Mouse (Mus musculus): Measurements from ENCODE around the gene Zcchc8. TPM values are rescaled to one million over a fixed set of nuclear protein-coding genes. Genes with fewer than 3 reads are reported as not detected.

The Zcchc8 gene
- polyA plus RNA-seq, 1 experiment from 2014 or later, result 97.3 TPM

GRCm38 (mm10) chr5:123679546-123680263 is 41.2 kb downstream of the Zcchc8 start:
- Histone ChIP-seq H3K9me3 (no peaks in the 10 kb centered on the region), H3K4me2 (replicated peaks) (no peak overlapping the region), H3K4me1 (peaks cover 23% of the 10 kb centered on the region), H3K36me3 (0 out of 2 replicates have a peak, but pooled peaks cover 6% of the 10 kb centered on the region), H3K27me3 (no peaks in the 10 kb centered on the region), H3K27ac (replicated peaks) (no peak overlapping the region), H3K4me3 (no peak overlapping the region), H3K9ac (replicated peaks) (no peak overlapping the region)
- 53% methylated on average over 5 of the region's 5 CpGs for WGBS
- ATAC-seq (ENCODE audit: low FRiP score, low read depth), result no peak

- Histone ChIP-seq H3K27ac (replicated peaks) (no peak overlapping the region), H3K4me2 (replicated peaks) (no peak overlapping the region), H3K36me3 (0 out of 2 replicates have a peak, but pooled peaks cover 6% of the 10 kb centered on the region), H3K4me1 (peaks cover 25% of the 10 kb centered on the region), H3K9me3 (no peaks in the 10 kb centered on the region), H3K4me3 (no peak overlapping the region), H3K9ac (replicated peaks) (no peak overlapping the region), H3K27me3 (no peaks in the 10 kb centered on the region)
- 81% methylated on average over 3 of the region's 3 CpGs for WGBS
- ATAC-seq (ENCODE audit: low FRiP score, low read depth), result no peak
These were observed 41.8 kb downstream of the Zcchc8 start for GRCm38 (mm10) chr5:123679106-123679505.

GRCm38 (mm10) chr5:123675717-123676116 is 45.2 kb downstream of the Zcchc8 start:
- H3K4me2 ChIP-seq (replicated peaks), result no peak overlapping the region
- no peak overlapping the region for H3K4me3 ChIP-seq
- ATAC-seq (ENCODE audit: low FRiP score, low read depth), result no peak
- 0 out of 2 replicates have a peak, but pooled peaks cover 6% of the 10 kb centered on the region for H3K36me3 ChIP-seq
- 0 out of 2 replicates have a peak, but pooled peaks cover 14% of the 10 kb centered on the region for H3K4me1 ChIP-seq
- 91% methylated on average over 9 of the region's 9 CpGs for WGBS
- no peak overlapping the region for H3K27ac ChIP-seq (replicated peaks)
- H3K27me3 ChIP-seq, result no peaks in the 10 kb centered on the region
- H3K9me3 ChIP-seq, result no peaks in the 10 kb centered on the region
- H3K9ac ChIP-seq (replicated peaks), result no peak overlapping the region

GRCm38 (mm10) chr5:123675221-123675620 is 45.7 kb downstream of the Zcchc8 start:
- no peak overlapping the region for H3K4me2 ChIP-seq (replicated peaks)
- H3K36me3 ChIP-seq, result 0 out of 2 replicates have a peak, but pooled peaks cover 6% of the 10 kb centered on the region
- 73% methylated on average over 3 of the region's 3 CpGs for WGBS
- H3K4me1 ChIP-seq, result 0 out of 2 replicates have a peak, but pooled peaks cover 12% of the 10 kb centered on the region
- no peak overlapping the region for H3K4me3 ChIP-seq
- no peak for ATAC-seq (ENCODE audit: low FRiP score, low read depth)
- no peaks in the 10 kb centered on the region for H3K27me3 ChIP-seq
- H3K27ac ChIP-seq (replicated peaks), result no peak overlapping the region
- no peaks in the 10 kb centered on the region for H3K9me3 ChIP-seq
- H3K9ac ChIP-seq (replicated peaks), result no peak overlapping the region

- Histone ChIP-seq H3K27me3 (no peaks in the 10 kb centered on the region), H3K36me3 (peaks cover 3% of the 10 kb centered on the region; the same call in 1 of the 2 replicates), H3K4me2 (replicated peaks) (no peak overlapping the region), H3K4me3 (no peak overlapping the region), H3K9ac (replicated peaks) (no peak overlapping the region), H3K27ac (replicated peaks) (no peak overlapping the region), H3K4me1 (0 out of 2 replicates have a peak, but pooled peaks cover 11% of the 10 kb centered on the region), H3K9me3 (no peaks in the 10 kb centered on the region)
- no peak for ATAC-seq (ENCODE audit: low FRiP score, low read depth)
- 58% methylated on average over 3 of the region's 3 CpGs for WGBS
These were observed 49.5 kb downstream of the Zcchc8 start for GRCm38 (mm10) chr5:123671473-123671820.

- Histone ChIP-seq H3K27ac (replicated peaks) (no peak overlapping the region), H3K9ac (replicated peaks) (no peak overlapping the region)
- WGBS, result 47% methylated on average over 14 of the region's 14 CpGs
These were observed 50.0 kb downstream of the Zcchc8 start for GRCm38 (mm10) chr5:123670800-123671472.

GRCm38 (mm10) chr5:123669991-123670799 is 50.7 kb downstream of the Zcchc8 start:
- H3K9ac ChIP-seq (replicated peaks), result no peak overlapping the region
- 80% methylated on average over 9 of the region's 9 CpGs for WGBS
- H3K4me2 ChIP-seq (replicated peaks), result no peak overlapping the region
- no peaks in the 10 kb centered on the region for H3K9me3 ChIP-seq
- ATAC-seq (ENCODE audit: low FRiP score, low read depth), result no peak
- no peak overlapping the region for H3K27ac ChIP-seq (replicated peaks)
- no peak overlapping the region for H3K4me3 ChIP-seq
- peaks cover 3% of the 10 kb centered on the region; the same call in 1 of the 2 replicates for H3K36me3 ChIP-seq
- H3K4me1 ChIP-seq, result 0 out of 2 replicates have a peak, but pooled peaks cover 11% of the 10 kb centered on the region
- H3K27me3 ChIP-seq, result no peaks in the 10 kb centered on the region

More at GRCm38 (mm10) chr5:123670800-123671472, 50.0 kb downstream of the Zcchc8 start:
- peaks cover 3% of the 10 kb centered on the region; the same call in 1 of the 2 replicates for H3K36me3 ChIP-seq
- 0 out of 2 replicates have a peak, but pooled peaks cover 11% of the 10 kb centered on the region for H3K4me1 ChIP-seq
- no peak for ATAC-seq (ENCODE audit: low FRiP score, low read depth)
- no peaks in the 10 kb centered on the region for H3K27me3 ChIP-seq
- H3K4me3 ChIP-seq, result no peak overlapping the region
- no peak overlapping the region for H3K4me2 ChIP-seq (replicated peaks)
- H3K9me3 ChIP-seq, result no peaks in the 10 kb centered on the region

- 92% methylated on average over 12 of the region's 12 CpGs for WGBS
These were observed 53.0 kb downstream of the Zcchc8 start for GRCm38 (mm10) chr5:123667915-123668314.

GRCm38 (mm10) chr5:123665956-123666355 is 54.9 kb downstream of the Zcchc8 start:
- no peak overlapping the region for H3K4me2 ChIP-seq (replicated peaks)
- H3K27me3 ChIP-seq, result no peaks in the 10 kb centered on the region
- H3K9ac ChIP-seq (replicated peaks), result no peak overlapping the region
- H3K27ac ChIP-seq (replicated peaks), result no peak overlapping the region
- no peak for ATAC-seq (ENCODE audit: low FRiP score, low read depth)
- 92% methylated on average over 7 of the region's 7 CpGs for WGBS
- H3K9me3 ChIP-seq, result no peaks in the 10 kb centered on the region
- peaks cover 3% of the 10 kb centered on the region; the same call in 1 of the 2 replicates for H3K36me3 ChIP-seq
- H3K4me3 ChIP-seq, result no peak overlapping the region
- 0 out of 2 replicates have a peak, but pooled peaks cover 4% of the 10 kb centered on the region for H3K4me1 ChIP-seq

More at GRCm38 (mm10) chr5:123667915-123668314, 53.0 kb downstream of the Zcchc8 start:
- peaks cover 3% of the 10 kb centered on the region; the same call in 1 of the 2 replicates for H3K36me3 ChIP-seq
- no peaks in the 10 kb centered on the region for H3K27me3 ChIP-seq
- H3K4me1 ChIP-seq, result 0 out of 2 replicates have a peak, but pooled peaks cover 7% of the 10 kb centered on the region
- no peak overlapping the region for H3K9ac ChIP-seq (replicated peaks)
- ATAC-seq (ENCODE audit: low FRiP score, low read depth), result no peak
- no peak overlapping the region for H3K27ac ChIP-seq (replicated peaks)
- no peaks in the 10 kb centered on the region for H3K9me3 ChIP-seq
- H3K4me2 ChIP-seq (replicated peaks), result no peak overlapping the region
- H3K4me3 ChIP-seq, result no peak overlapping the region

GRCm38 (mm10) chr5:123664329-123664728 is 56.6 kb downstream of the Zcchc8 start:
- peaks cover 3% of the 10 kb centered on the region; the same call in 1 of the 2 replicates for H3K36me3 ChIP-seq
- no peak overlapping the region for H3K9ac ChIP-seq (replicated peaks)
- H3K27ac ChIP-seq (replicated peaks), result no peak overlapping the region
- no peak overlapping the region for H3K4me2 ChIP-seq (replicated peaks)
- WGBS, result 90% methylated on average over 7 of the region's 7 CpGs
- H3K4me3 ChIP-seq, result no peak overlapping the region
- no peak for ATAC-seq (ENCODE audit: low FRiP score, low read depth)
- H3K9me3 ChIP-seq, result no peaks in the 10 kb centered on the region
- H3K27me3 ChIP-seq, result no peaks in the 10 kb centered on the region
- H3K4me1 ChIP-seq, result 0 out of 2 replicates have a peak, but pooled peaks cover 4% of the 10 kb centered on the region

GRCm38 (mm10) chr5:123662059-123662458 is 58.8 kb downstream of the Zcchc8 start:
- Histone ChIP-seq H3K4me1 (0 out of 2 replicates have a peak, but pooled peaks cover 4% of the 10 kb centered on the region), H3K9me3 (no peaks in the 10 kb centered on the region), H3K4me2 (replicated peaks) (no peak overlapping the region), H3K9ac (replicated peaks) (no peak overlapping the region), H3K4me3 (no peak overlapping the region), H3K27ac (replicated peaks) (no peak overlapping the region), H3K27me3 (no peaks in the 10 kb centered on the region), H3K36me3 (0 out of 2 replicates have a peak, but pooled peaks cover 3% of the 10 kb centered on the region)
- no peak for ATAC-seq (ENCODE audit: low FRiP score, low read depth)
- 72% methylated on average over 9 of the region's 9 CpGs for WGBS

Data from midbrain, embryonic 12.5 days (tissue).